Mouse (Mus musculus): ENCODE results near the gene Adam33. TPM values are rescaled to one million over a fixed set of nuclear protein-coding genes. Genes with fewer than 3 reads are reported as not detected.
"Not testable (repeated sequence)": the region's sequence is repeated elsewhere in the genome, so short reads cannot be mapped to it uniquely, and the experiment has no call there.

The Adam33 gene
- total RNA-seq, 4 experiments from 2014 or later = 1.1 to 1.9 (median 1.7) TPM

DNA sequence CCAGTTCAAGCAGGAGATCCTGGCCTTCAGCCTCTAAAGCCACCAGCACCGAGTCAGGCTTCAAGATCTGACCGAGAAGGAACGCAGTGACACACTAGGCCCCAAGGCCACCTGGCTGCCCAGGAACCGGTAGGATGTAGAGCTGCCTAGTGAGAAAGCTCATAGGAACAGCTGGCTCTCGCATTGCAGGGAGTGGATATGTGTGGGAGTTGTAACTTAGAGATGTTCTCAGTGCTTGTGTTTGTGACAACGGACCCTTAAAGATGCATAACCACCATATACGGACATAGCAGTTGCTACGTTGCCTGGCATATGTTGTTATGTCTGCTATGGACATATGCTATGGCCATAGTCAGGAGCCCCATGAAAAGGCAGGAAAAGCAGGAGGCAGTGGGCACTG, 4.9 kb downstream of the Adam33 start:
- DNase-seq (ENCODE audit: low spot score) = no peak

DNA sequence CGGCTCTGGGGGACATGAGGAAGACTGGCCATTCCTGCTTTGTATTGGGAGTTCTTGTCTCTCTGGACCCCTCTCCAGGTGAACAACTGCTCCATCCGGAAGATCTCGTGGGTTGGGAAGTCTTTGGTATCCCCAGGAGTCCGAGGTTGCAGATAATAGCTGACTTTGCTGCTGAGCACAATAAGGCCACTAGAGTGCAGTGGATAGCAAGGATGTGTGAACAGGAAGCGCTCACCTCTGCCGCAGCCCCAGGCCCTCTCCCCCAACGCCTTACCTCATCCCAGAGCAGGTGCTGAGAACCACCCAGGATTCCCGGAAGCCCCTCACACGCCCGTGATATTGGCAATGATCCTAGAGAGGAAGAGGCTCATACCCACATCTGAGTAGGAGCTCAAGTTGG, 7.4 kb downstream of the Adam33 start:
- no peak for DNase-seq (ENCODE audit: low spot score)

DNA sequence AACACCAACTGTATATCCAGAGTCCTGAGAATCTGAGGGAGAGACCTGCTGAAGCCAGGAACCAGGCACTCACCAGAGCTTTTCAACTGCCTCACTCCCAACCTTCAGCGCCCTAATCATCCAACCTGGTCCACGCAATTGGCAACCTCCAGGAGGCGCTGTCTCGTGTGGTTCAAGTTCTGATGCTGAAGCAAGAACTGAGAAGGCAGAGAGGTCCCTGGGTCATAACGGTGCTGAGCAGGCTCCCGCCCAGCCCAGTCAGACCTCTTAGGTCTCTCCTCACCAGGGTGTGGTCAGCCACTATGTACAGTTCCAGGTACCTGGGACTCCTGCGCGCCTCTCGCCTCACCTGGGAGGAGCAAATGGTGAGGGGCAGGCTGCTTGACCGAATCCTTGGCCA, 8.0 kb downstream of the Adam33 start:
- peak; percentile 50 for DNase-seq (ENCODE audit: low spot score)

DNA sequence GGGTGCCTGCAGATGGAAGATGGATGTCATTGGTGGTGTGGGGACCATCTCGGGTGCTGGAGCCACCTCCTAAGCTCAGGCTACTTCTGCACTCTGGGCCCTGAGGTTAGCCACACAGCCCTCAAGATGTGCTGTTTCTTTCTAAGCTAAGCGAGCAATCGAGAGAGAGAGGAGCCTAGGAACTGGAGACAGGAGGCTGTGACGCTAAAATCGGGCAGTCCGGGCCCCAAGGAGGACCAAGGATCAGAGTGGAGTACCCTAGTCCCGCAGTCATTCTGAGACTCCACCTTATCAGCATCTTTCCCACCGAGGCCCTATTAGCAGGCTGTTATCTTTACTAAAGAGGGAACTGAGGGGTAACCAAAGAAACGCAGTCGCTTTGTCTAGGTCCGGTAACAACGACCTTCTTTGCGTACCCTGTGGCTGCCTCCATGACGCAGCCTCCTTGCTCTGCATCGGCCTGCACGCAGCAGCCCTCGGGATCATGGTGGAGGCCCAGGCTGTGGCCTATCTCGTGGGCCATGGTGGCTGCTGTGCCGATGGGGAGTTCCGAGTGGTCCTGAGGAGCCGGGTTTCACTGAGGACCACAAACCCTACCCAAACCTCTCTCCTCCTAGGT, 8.9 kb downstream of the Adam33 start:
- DNase-seq (ENCODE audit: low spot score) = no peak

DNA sequence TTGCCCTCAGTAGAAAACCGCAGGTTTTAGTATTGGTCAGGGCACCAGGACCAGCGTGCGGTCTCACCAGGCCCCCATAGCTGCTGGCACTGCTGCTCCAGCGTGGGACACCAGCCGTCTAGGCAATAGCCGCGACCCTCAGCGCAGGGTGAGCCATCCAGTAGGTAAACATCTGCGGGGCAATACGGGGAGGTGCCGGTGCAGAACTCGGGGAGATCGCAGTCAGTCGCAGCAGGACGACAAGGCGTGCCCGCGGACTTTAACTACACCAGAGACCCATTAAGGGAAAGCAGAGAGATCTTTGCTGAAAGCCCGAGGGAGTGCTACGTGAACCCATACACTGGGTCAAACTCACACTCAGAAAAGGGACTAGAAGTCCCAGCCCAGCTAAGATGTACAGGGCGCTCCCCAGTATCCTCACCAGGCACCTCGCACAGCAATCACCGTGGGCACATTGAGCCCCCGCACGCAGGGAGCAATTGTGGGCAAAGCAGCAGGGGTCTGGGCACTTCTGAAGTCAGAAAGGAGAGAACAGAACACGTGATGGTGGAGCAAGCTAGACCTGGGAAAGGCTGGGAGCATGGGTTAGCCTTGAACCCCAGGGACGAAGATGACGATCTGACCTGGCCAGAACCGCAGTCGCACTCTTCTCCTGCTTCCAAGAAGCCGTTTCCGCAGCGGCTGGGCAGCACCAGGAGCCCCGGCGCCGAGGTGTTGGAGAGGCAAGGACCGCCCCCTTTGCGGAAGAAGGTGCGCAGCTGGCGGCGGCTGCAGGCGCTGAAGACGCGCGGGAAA, 9.6 kb downstream of the Adam33 start:
- DNase-seq (ENCODE audit: low spot score) = no peak

GRCm38 (mm10) chr2:131052862-131053418, 10.7 kb downstream of the Adam33 start:
- no peak for DNase-seq (ENCODE audit: low spot score)

GRCm38 (mm10) chr2:131052043-131052442, 11.6 kb downstream of the Adam33 start:
- DNase-seq (ENCODE audit: low spot score) = no peak

- DNase-seq (ENCODE audit: low spot score) = no peak
These were observed 17.6 kb downstream of the Adam33 start for GRCm38 (mm10) chr2:131046025-131046424.

DNA sequence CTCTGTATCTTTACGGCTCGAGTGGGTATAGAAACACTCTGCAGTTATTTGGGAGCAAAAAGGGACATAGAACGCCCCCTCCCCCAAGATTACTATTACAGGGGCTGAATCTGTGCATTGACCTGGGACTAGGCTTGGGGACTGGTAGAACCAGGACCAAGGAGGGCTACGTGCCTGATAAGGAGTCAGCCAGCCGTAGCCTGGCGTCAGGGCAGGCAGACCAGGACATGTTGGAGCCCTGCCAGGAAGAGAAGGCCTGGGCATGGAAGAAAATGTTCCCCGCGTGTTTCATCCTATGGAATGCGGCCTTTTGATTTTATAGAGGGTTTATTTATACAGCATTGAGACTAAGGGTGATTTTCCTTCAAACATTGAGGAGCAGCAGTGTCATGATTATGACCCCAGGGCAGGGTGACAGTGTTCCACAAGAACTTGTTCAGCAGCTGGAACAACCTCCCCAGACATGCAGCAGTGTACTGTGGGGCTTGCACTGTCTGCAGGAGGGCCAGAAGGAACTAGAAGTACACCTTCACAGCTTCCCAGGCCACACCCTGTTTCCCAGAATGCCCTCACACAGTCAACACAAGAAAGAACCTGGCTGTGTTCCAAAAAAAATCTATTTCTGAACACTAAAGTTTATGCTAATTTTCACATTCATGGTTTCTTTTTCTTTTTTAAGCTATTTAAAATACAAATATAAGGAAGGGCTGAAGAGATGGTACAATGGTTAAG, 18.5 kb downstream of the Adam33 start:
- DNase-seq (ENCODE audit: low spot score) = no peak

DNA sequence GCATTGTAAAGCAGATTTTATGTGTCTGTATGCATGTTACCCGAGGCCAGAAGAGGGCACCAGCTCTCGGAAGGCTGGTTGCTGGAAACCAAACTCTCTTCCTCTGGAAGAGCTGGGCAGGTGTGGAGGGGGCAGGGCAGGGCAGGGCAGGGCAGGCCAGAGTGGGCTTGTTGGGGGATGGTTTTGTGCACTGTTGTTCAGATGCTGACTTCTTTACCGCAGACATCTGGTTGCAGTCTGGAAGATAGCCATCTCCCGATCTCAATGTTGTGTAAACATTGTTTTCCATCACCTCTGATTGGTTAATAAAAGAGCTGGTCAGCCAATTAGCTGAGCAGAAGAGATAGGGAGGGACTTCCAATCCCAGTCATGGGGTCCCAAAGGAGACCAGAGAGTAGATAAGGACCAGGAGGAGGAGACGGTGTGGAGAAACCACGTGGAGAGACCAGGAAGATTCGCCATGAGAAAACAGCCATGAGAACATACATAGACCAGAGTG, 19.2 kb downstream of the Adam33 start:
- no peak for DNase-seq (ENCODE audit: low spot score)

GRCm38 (mm10) chr2:131042988-131043387, 20.6 kb downstream of the Adam33 start, which contains the start of gene Gfra4:
Gene Gfra4, minus strand, starts transcription at chr2:131043088.
- DNase-seq (ENCODE audit: low spot score) = no peak

DNA sequence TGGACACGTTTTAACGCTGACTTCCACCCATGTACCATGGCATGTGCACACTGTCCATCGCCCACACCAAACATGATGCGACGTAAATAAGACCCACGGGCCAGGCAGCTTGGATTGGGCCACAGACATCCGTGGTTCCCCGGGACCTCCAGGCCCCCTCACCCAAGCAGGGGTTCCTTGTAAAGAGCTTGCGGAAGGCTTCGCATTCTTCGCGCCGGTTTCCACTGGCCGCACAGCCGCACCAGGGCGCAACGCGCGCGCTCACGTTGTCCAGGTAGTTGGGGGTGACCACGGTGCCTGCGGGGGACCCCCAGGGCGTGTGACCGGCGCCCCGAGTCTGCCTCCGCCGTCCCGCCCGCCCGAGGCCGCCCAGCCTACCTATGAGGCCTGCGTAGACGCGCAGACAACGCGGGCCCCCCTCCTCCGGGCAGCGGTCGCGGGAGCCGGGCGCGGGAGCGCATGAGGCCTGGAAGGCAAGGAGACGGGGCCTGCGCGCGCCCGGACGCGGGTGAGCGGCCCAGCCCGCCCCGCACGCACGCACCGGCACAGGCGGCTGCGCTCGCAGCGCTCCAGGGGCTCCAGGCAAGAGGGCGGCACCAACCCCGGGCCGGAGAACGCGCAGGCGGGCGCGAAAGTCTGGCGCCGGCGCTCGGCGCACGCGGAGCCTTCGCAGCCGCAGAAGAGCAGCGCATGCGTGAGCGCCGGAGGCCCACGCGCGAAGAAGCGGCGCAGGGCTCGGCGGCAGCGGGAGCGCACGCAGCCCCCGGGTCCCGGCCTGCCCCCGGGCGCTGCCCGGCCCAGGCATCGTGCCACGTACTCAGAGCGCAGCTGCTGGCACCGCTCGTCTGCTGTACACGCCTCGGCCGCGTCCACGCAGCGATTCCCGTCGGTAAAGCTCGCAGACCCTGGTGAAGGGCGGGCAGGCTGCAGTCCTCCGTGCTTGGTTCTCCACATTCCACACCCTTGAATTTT, 22.5 kb downstream of the Adam33 start:
- no peak for DNase-seq (ENCODE audit: low spot score)

GRCm38 (mm10) chr2:131038675-131039074, 24.9 kb downstream of the Adam33 start:
- DNase-seq (ENCODE audit: low spot score) = no peak

DNA sequence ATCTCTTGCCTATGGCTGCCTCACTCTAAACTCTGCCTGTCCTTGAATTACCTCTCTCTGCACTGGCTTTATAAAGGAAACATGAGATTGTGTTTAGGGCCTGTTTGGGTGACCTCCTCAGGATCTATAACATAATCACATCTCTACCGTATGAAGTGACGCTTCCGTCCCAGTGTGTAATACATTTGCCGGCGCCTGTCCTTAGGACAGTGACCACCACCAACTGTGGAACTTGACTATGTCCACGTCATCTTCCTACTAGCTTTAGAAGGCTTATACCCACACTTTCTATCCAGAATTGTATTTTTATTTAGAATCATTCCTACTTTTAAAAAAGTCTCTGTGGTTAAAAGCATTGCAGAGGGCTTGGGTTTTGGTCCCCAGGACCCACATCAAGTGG, 25.4 kb downstream of the Adam33 start:
- no peak for DNase-seq (ENCODE audit: low spot score)

GRCm38 (mm10) chr2:131037226-131037990, 26.2 kb downstream of the Adam33 start:
- peak; percentile 41 for DNase-seq (ENCODE audit: low spot score)

GRCm38 (mm10) chr2:131036757-131037156, 26.9 kb downstream of the Adam33 start:
- DNase-seq (ENCODE audit: low spot score) = no peak

- DNase-seq (ENCODE audit: low spot score) = no peak
These were observed 27.3 kb downstream of the Adam33 start for GRCm38 (mm10) chr2:131036343-131036742.

DNA sequence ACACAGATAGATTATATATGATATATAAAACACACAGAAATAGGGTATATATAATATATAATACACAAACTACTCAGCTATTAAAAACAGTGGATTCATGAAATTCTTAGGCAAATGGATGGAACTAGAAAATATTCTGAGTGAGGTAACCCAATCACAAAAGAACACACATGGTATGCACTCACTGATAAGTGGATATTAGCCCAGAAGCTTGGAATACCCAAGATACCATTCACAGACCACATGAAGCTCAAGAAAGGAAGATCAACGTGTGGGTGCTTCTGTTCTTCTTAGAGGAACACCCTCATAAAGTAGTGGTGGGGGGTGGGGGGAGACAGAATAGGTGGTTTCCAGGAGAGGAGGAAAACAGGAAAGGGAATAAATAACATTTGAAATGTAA, 32.2 kb downstream of the Adam33 start:
- DNase-seq (ENCODE audit: low spot score) = not testable (repeated sequence)

- DNase-seq (ENCODE audit: low spot score) = no peak
These were observed 32.6 kb downstream of the Adam33 start for GRCm38 (mm10) chr2:131030998-131031397.

- DNase-seq (ENCODE audit: low spot score) = no peak
These were observed 33.1 kb downstream of the Adam33 start for GRCm38 (mm10) chr2:131030561-131030960.
